Mouse (Mus musculus) megakaryocyte, embryonic 14.5 days (primary cell): Measurements from ENCODE around the gene Cdk6.

Experiments used
- FLI1 ChIP-seq: IDR thresholded peaks from 2 replicates; pipeline ENCODE4 v1.6.1; 2012; ENCODE audit warnings: low read length, inconsistent platforms, mixed read lengths
- GATA1 ChIP-seq: IDR thresholded peaks from 3 replicates; pipeline ENCODE4 v1.6.1; 2012; ENCODE audit warnings: mixed read lengths, low read length, inconsistent platforms, borderline replicate concordance

GRCm38 (mm10) chr5:3492776-3493636 is 151.7 kb downstream of the Cdk6 start:
- TF ChIP-seq GATA1 (no peak), FLI1 (no peak)
